In genomic region chr5:38780045-38780444, GRCm38 (mm10) we compare ENCODE assay signal across 21 mouse cellular contexts.
"Had no signal": no experiment of that assay in that cellular context is flagged by ENCODE, and none has a peak within 500 bp of the region (broad histone marks: within the 10 kb centered on the region; RNA-seq: fewer than 3 reads in every experiment).

No protein-coding gene starts in this region.

- H3K4me2 ChIP-seq: limb, embryonic 13.5 days; liver, embryonic 12.5 days; liver, embryonic 15.5 days; lung, embryonic 15.5 days; midbrain, embryonic 13.5 days; neural tube, embryonic 13.5 days; stomach, embryonic 15.5 days had no signal

- H3K4me1 ChIP-seq: limb, embryonic 10.5 days; liver, embryonic 12.5 days; liver, embryonic 15.5 days; lung, embryonic 15.5 days; midbrain, embryonic 13.5 days; stomach, embryonic 15.5 days had no signal

- H3K4me3 ChIP-seq: limb, embryonic 10.5 days; limb, embryonic 13.5 days; liver, embryonic 12.5 days; liver, embryonic 15.5 days; lung, embryonic 15.5 days; megakaryocyte, embryonic 14.5 days; midbrain, embryonic 10.5 days; midbrain, embryonic 13.5 days; myocyte; neural tube, embryonic 13.5 days; stomach, embryonic 15.5 days had no signal

- ATAC-seq: liver, embryonic 12.5 days; midbrain, embryonic 13.5 days; midbrain, embryonic 16.5 days had no signal

- DNase-seq: kidney, postnatal 14 days; kidney, postnatal 4 days; liver; lung, adult 18-20 months; lung, postnatal 10 days; lung, postnatal 36 days; right cerebral cortex, postnatal 25 days; spleen, adult 18-20 months; thymus, postnatal 25 days had no signal

- H3K36me3 ChIP-seq: limb, embryonic 10.5 days; limb, embryonic 13.5 days; liver, embryonic 12.5 days; liver, embryonic 15.5 days; lung, embryonic 15.5 days; midbrain, embryonic 10.5 days; midbrain, embryonic 13.5 days; neural tube, embryonic 13.5 days; stomach, embryonic 15.5 days had no signal

- H3K27me3 ChIP-seq: liver, embryonic 12.5 days; liver, embryonic 15.5 days; lung, embryonic 15.5 days; midbrain, embryonic 13.5 days; neural tube, embryonic 13.5 days; stomach, embryonic 15.5 days had no signal

- H3K9ac ChIP-seq: limb, embryonic 13.5 days; liver, embryonic 12.5 days; liver, embryonic 15.5 days; lung, embryonic 15.5 days; midbrain, embryonic 13.5 days; neural tube, embryonic 13.5 days; stomach, embryonic 15.5 days had no signal

- H3K9me3 ChIP-seq: limb, embryonic 10.5 days; limb, embryonic 13.5 days; liver, embryonic 12.5 days; liver, embryonic 15.5 days; lung, embryonic 15.5 days; megakaryocyte, embryonic 14.5 days; midbrain, embryonic 10.5 days; midbrain, embryonic 13.5 days; neural tube, embryonic 13.5 days; stomach, embryonic 15.5 days had no signal

- H3K27ac ChIP-seq: limb, embryonic 10.5 days; limb, embryonic 13.5 days; liver, embryonic 12.5 days; liver, embryonic 15.5 days; lung, embryonic 15.5 days; midbrain, embryonic 10.5 days; midbrain, embryonic 13.5 days; neural tube, embryonic 13.5 days; stomach, embryonic 15.5 days had no signal
